Mouse (Mus musculus): ENCODE data around the gene Mettl5.

Gene Mettl5

GRCm38 (mm10) chr2:69851427-69852058 lies 33.9 kb downstream of the Mettl5 start:
- DNase-seq: no peak

- DNase-seq: no peak
Observed at GRCm38 (mm10) chr2:69849215-69849614, 36.2 kb downstream of the Mettl5 start.

GRCm38 (mm10) chr2:69840261-69840660 lies 45.2 kb downstream of the Mettl5 start:
- DNase-seq: no peak

GRCm38 (mm10) chr2:69838707-69839106 lies 46.7 kb downstream of the Mettl5 start:
- no peak for DNase-seq

GRCm38 (mm10) chr2:69837996-69838395 lies 47.4 kb downstream of the Mettl5 start:
- no peak for DNase-seq

- no peak for DNase-seq
Observed at GRCm38 (mm10) chr2:69837244-69837967, 48.0 kb downstream of the Mettl5 start.

- no peak for DNase-seq
Observed at GRCm38 (mm10) chr2:69830116-69830515, 55.3 kb downstream of the Mettl5 start.

- no peak for DNase-seq
Observed at GRCm38 (mm10) chr2:69829680-69830079, 55.7 kb downstream of the Mettl5 start.

GRCm38 (mm10) chr2:69828031-69828430 lies 57.4 kb downstream of the Mettl5 start:
- no peak for DNase-seq

- DNase-seq: peak; percentile 67
Observed at GRCm38 (mm10) chr2:69826380-69826779, 59.0 kb downstream of the Mettl5 start.

- DNase-seq: peak; percentile 26
Observed at GRCm38 (mm10) chr2:69825898-69826297, 59.5 kb downstream of the Mettl5 start.

- DNase-seq: no peak
Observed at GRCm38 (mm10) chr2:69823129-69823677, 62.2 kb downstream of the Mettl5 start.

GRCm38 (mm10) chr2:69822361-69823128 lies 62.9 kb downstream of the Mettl5 start:
- DNase-seq: peak; percentile 53

GRCm38 (mm10) chr2:69821711-69822110 lies 63.7 kb downstream of the Mettl5 start, which contains the start of gene Klhl23:
TSS of gene Klhl23 (plus strand) at chr2:69821944.
- no peak for DNase-seq
